Mouse (Mus musculus) limb, embryonic 11.5 days (tissue): Measurements from ENCODE around the gene Slc22a15. TPM values are rescaled to one million over a fixed set of nuclear protein-coding genes. Genes with fewer than 3 reads are reported as not detected.

Experiments
- ATAC-seq: fragments of 200-750 bp; cut with Nextera tagmentation; 2 replicates; pipeline ENCODE4 v1.8.0; 2017; ENCODE audit warnings: low read depth; ENCODE audit not compliant: insufficient number of reproducible peaks, low FRiP score, low TSS enrichment
- DNase-seq: peaks from one replicate; pipeline ENCODE4 v3.0.0-alpha.2; 2015; ENCODE audit warnings: low spot score
- H3K27ac ChIP-seq: fragments of 300-500 bp; sonication (generic); replicated peaks from 2 replicates; pipeline ENCODE4 v1.5.1; 2014; ENCODE audit warnings: low read depth, mild to moderate bottlenecking, low read length
- H3K27me3 ChIP-seq: fragments of 300-500 bp; sonication (generic); 2 replicates; pipeline ENCODE4 v1.6.1; 2014; ENCODE audit warnings: mild to moderate bottlenecking, low read length, mixed read lengths; ENCODE audit not compliant: control insufficient read depth, insufficient read depth
- H3K36me3 ChIP-seq: fragments of 300-500 bp; sonication (generic); 2 replicates; pipeline ENCODE4 v1.6.1; 2014; ENCODE audit warnings: mild to moderate bottlenecking, low read length, moderate library complexity, mixed read lengths; ENCODE audit not compliant: control insufficient read depth, insufficient read depth
- H3K4me1 ChIP-seq: fragments of 300-500 bp; sonication (generic); 2 replicates; pipeline ENCODE4 v1.6.1; 2014; ENCODE audit warnings: low read length, mixed read lengths; ENCODE audit not compliant: control insufficient read depth, insufficient read depth
- H3K4me2 ChIP-seq: fragments of 300-500 bp; sonication (generic); 2 replicates; pipeline ENCODE4 v1.6.1; 2014; ENCODE audit warnings: low read depth, mild to moderate bottlenecking, moderate library complexity; ENCODE audit not compliant: severe bottlenecking
- H3K4me3 ChIP-seq: fragments of 300-500 bp; sonication (generic); 2 replicates; pipeline ENCODE4 v1.5.1; 2014; ENCODE audit warnings: low read depth, low read length
- H3K9ac ChIP-seq: fragments of 300-500 bp; sonication (generic); 2 replicates; pipeline ENCODE4 v1.6.1; 2014; ENCODE audit warnings: mild to moderate bottlenecking, low read length
- H3K9me3 ChIP-seq: fragments of 300-500 bp; sonication (generic); 2 replicates; pipeline ENCODE4 v1.6.1; 2016; ENCODE audit warnings: low read length; ENCODE audit not compliant: control insufficient read depth
- WGBS: fragments of 180-500 bp; shearing (Covaris S2); extraction: QIAGEN DNeasy Blood & Tissue Kit; methylation state at CpG from one replicate; pipeline ENCODE4 v1.1.7; 2014; 5-methylcytosine and 5-hydroxymethylcytosine counted together
- polyA plus RNA-seq: library from polyadenylated mRNA; unstranded; fragments of >200 nt; fragmentation: Nextera tagmentation; extraction: Ambion mirVana; gene quantifications from 2 replicates; pipeline ENCODE4 v1.2.1, GENCODE M21; 2014

Slc22a15 gene
- polyA plus RNA-seq, 1 experiment from 2014 or later: 3.2 TPM

DNA sequence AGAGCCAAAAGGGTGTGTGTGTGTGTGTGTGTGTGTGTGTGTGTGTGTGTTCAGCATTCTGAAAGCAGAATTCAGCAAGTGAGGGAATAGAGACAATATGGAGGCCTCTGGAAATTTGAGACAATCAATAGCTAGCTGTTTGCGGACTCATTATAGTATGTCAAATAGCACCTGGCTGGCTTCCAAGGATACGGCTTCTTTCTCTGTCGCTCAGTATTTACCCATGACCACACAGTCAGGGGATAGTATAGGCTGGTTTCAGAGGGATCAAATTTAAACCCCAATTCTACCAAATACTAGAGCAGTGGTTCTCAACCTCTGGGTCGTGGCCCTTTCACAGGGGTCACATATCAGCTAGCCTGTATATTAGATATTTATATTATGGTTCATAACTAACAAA is 39.2 kb downstream of the Slc22a15 start:
- no peaks in the 10 kb centered on the region for H3K27me3 ChIP-seq
- H3K4me1 ChIP-seq: no peaks in the 10 kb centered on the region
- no peak for ATAC-seq
- H3K4me2 ChIP-seq: no peak overlapping the region
- no peak for DNase-seq
- no peak overlapping the region for H3K27ac ChIP-seq
- H3K36me3 ChIP-seq: no peaks in the 10 kb centered on the region
- H3K4me3 ChIP-seq: no peak overlapping the region
- H3K9ac ChIP-seq: no peak overlapping the region
- 75% methylated on average over 4 of the region's 4 CpGs for WGBS
- no peaks in the 10 kb centered on the region for H3K9me3 ChIP-seq

GRCm38 (mm10) chr3:101883902-101884301 is 40.4 kb downstream of the Slc22a15 start:
- Histone ChIP-seq H3K4me2 (no peak overlapping the region), H3K4me3 (no peak overlapping the region), H3K36me3 (no peaks in the 10 kb centered on the region), H3K27ac (no peak overlapping the region), H3K4me1 (no peaks in the 10 kb centered on the region), H3K9ac (no peak overlapping the region), H3K27me3 (no peaks in the 10 kb centered on the region), H3K9me3 (no peaks in the 10 kb centered on the region)
- DNase-seq (no peak), ATAC-seq (no peak)
- 52% methylated on average over 3 of the region's 3 CpGs for WGBS

GRCm38 (mm10) chr3:101881721-101882120 is 42.5 kb downstream of the Slc22a15 start:
- no peak overlapping the region for H3K4me3 ChIP-seq
- no peaks in the 10 kb centered on the region for H3K9me3 ChIP-seq
- no peak overlapping the region for H3K9ac ChIP-seq
- 35% methylated on average over 9 of the region's 9 CpGs for WGBS
- H3K36me3 ChIP-seq: no peaks in the 10 kb centered on the region
- H3K4me2 ChIP-seq: no peak overlapping the region
- H3K27me3 ChIP-seq: no peaks in the 10 kb centered on the region
- H3K27ac ChIP-seq: no peak overlapping the region
- ATAC-seq: no peak
- DNase-seq: no peak
- H3K4me1 ChIP-seq: no peaks in the 10 kb centered on the region

GRCm38 (mm10) chr3:101880818-101881217 is 43.4 kb downstream of the Slc22a15 start:
- H3K4me2 ChIP-seq: no peak overlapping the region
- H3K9ac ChIP-seq: no peak overlapping the region
- no peaks in the 10 kb centered on the region for H3K9me3 ChIP-seq
- 55% methylated on average over 6 of the region's 6 CpGs for WGBS
- DNase-seq (peak; percentile 39), ATAC-seq (no peak)
- no peak overlapping the region for H3K27ac ChIP-seq
- no peaks in the 10 kb centered on the region for H3K4me1 ChIP-seq
- no peaks in the 10 kb centered on the region for H3K27me3 ChIP-seq
- H3K36me3 ChIP-seq: no peaks in the 10 kb centered on the region
- no peak overlapping the region for H3K4me3 ChIP-seq

- WGBS: 90% methylated on average over 5 of the region's 5 CpGs
- Histone ChIP-seq H3K4me1 (no peaks in the 10 kb centered on the region), H3K27me3 (no peaks in the 10 kb centered on the region), H3K36me3 (no peaks in the 10 kb centered on the region), H3K4me2 (no peak overlapping the region), H3K9me3 (no peaks in the 10 kb centered on the region), H3K27ac (no peak overlapping the region), H3K4me3 (no peak overlapping the region), H3K9ac (no peak overlapping the region)
- DNase-seq: no peak
- ATAC-seq: no peak
These were observed 46.1 kb downstream of the Slc22a15 start for GRCm38 (mm10) chr3:101878136-101878535.

GRCm38 (mm10) chr3:101876459-101877285 is 47.6 kb downstream of the Slc22a15 start:
- Histone ChIP-seq H3K27ac (no peak overlapping the region), H3K36me3 (no peaks in the 10 kb centered on the region)
- whole genome bisulfite sequencing: 84% methylated on average over 7 of the region's 7 CpGs

DNA sequence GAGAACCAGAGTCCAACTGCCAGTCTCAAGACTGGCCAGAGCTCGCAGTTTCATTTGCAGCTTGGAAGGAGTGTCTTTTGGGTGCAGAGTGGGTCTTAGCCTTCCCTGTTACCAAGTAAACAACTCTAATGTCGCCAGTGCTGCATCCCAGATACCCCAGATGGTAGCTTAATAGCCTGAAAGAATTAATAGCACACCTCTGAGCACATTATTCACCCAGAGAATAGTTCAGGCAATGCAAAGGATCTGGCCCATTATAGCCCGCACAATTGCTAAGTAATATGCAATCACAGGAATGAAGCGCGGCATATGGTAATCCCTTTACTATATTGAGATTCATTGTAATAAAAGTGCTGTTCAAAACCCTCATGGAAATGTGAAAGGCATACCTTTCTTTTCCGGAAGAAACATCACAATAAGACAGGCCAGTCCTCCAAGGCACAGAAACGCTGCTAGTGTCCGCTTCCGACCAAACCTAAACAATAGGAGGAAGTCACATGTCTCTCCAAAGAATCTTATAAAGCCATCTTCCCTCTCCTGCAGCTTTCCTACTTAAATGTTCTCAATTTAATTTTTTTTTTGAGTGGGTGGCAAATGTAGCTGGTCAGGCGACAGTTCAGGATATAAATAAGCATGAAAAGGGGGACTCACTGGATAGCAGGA is 48.9 kb downstream of the Slc22a15 start:
- Histone ChIP-seq H3K9ac (no peak overlapping the region), H3K4me1 (no peaks in the 10 kb centered on the region), H3K4me2 (no peak overlapping the region), H3K36me3 (no peaks in the 10 kb centered on the region), H3K27ac (no peak overlapping the region), H3K4me3 (no peak overlapping the region), H3K9me3 (no peaks in the 10 kb centered on the region), H3K27me3 (no peaks in the 10 kb centered on the region)
- DNase-seq (no peak), ATAC-seq (no peak)
- 83% methylated on average over 10 of the region's 10 CpGs for WGBS

More at GRCm38 (mm10) chr3:101876459-101877285, 47.6 kb downstream of the Slc22a15 start:
- Histone ChIP-seq H3K4me3 (no peak overlapping the region), H3K4me1 (no peaks in the 10 kb centered on the region), H3K27me3 (no peaks in the 10 kb centered on the region), H3K4me2 (no peak overlapping the region), H3K9ac (no peak overlapping the region), H3K9me3 (no peaks in the 10 kb centered on the region)
- ATAC-seq: no peak
- no peak for DNase-seq

- DNase-seq (no peak), ATAC-seq (no peak)
- no peak overlapping the region for H3K9ac ChIP-seq
- no peak overlapping the region for H3K27ac ChIP-seq
- H3K4me2 ChIP-seq: no peak overlapping the region
- no peaks in the 10 kb centered on the region for H3K9me3 ChIP-seq
- H3K36me3 ChIP-seq: no peaks in the 10 kb centered on the region
- H3K4me1 ChIP-seq: no peaks in the 10 kb centered on the region
- H3K4me3 ChIP-seq: no peak overlapping the region
- H3K27me3 ChIP-seq: no peaks in the 10 kb centered on the region
- WGBS: 86% methylated on average over 7 of the region's 7 CpGs
These were observed 51.1 kb downstream of the Slc22a15 start for GRCm38 (mm10) chr3:101873061-101873675.
